Mouse (Mus musculus) heart, postnatal 0 days (tissue): ENCODE results near the gene Nucks1.

ENCODE experiments used
- CTCF ChIP-seq: IDR thresholded peaks from 2 replicates; pipeline ENCODE4 v1.5.1; 2016; ENCODE audit warnings: antibody characterized with exemption, control low read depth, low read depth
- EP300 ChIP-seq: IDR thresholded peaks from 2 replicates; pipeline ENCODE4 v1.6.1; 2016; ENCODE audit warnings: antibody characterized with exemption, low read depth

DNA sequence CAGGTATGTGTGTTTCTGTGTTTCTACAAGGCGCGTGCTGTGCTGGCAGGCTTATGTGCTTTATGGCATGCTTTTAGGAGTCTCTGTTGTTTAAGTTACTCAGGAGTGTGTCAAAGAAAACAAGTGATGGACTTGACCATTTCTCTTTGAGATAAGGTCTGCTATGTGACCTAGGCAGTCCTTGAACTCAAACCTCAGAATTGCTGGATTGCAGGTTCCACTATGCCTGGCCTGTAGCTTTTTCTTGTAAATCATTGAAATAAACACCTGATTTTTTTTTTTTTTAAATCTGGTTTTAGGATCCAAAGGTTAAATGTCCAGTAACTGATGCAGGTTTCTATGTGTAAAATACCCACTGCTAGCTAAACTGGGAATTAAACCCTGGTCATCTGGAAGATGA, 8.7 kb downstream of the Nucks1 start:
- TF ChIP-seq CTCF: no peak
- no peak for TF ChIP-seq EP300
